Mouse (Mus musculus): ENCODE measurements at regions not wholly inside any gene's neighbourhood (a gene's known extent, or its start where the extent isn't known, plus 50 kb on each side); places are given as distances from the start of the nearest gene placed in this dataset.

GRCm38 (mm10) chr8:8842326-8842725, 152.0 kb upstream of the Arglu1 start:
- TF ChIP-seq POLR2A (IDR thresholded peaks at IDR 0.05; ENCODE audit: low read depth, low read length) (no peak), CTCF (conservative IDR thresholded peaks at IDR 0.05; ENCODE audit: insufficient read depth, insufficient read length, low read depth, low read length) (no peak)

All from kidney, adult 2 months (tissue).